Mouse (Mus musculus): ENCODE measurements around the gene Cdk5r1.

Cdk5r1 gene

DNA sequence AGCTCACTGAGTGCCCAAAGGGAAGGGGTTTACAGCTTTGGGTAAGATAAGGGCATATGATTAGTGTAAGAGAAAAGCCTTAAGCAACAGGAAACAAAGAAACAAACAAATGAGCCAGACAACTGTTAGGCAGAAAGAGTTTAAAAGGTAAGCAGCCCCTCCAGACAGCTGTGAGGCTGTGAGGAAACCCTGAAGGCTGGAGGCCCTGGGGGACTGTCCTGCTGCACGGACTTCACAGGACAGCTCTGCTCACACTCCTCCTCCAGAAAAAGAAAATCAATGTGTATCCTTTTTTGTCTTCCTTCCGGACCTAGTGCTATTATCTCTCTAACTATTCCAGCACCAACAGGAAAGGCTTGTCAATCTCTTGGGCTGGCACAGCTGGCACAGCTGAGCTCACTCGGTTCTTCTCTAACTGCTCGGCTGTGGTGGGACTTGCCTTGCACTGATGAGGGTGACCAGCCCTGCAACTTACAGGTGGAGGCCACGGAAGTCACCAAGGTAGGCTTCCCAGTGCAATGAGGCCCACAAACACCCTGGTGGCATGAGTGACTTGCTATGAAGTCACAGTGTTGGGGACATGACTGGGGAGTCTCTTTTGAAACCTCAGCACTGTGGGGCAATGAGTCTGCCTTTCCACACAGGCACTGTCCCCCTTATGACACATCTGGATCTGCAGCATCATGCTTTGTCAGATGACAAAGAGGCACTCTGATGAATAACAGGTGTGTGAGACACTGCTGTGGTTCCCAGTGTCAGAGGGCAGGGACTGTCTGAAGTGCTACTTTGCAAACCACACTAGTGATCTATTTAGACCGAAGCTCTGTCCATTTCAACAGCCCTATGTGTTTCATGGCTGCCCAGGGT, 27.9 kb downstream of the Cdk5r1 start:
- DNase-seq (ENCODE audit: low spot score): no peak

- DNase-seq (ENCODE audit: low spot score): no peak
Observed at GRCm38 (mm10) chr11:80505581-80505980, 28.8 kb downstream of the Cdk5r1 start.

DNA sequence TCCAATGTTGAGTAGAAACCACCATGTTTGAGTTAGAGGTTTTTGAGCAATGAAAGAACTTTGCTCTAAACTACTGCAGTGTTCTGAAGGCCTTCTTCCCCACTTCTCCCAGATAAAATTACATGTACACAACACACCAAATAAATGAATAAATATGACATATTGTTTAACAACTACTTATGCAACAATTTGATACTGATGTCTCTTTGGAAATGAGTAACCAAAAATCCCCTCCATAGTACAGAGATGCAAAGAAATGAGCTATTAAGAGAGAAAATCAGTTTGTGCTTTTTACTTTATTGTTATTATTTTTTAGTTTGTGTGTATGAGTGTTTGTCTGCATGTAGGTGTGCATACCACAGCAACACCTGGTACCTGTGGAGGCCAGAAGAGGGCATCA, 29.7 kb downstream of the Cdk5r1 start:
- DNase-seq (ENCODE audit: low spot score): no peak

DNA sequence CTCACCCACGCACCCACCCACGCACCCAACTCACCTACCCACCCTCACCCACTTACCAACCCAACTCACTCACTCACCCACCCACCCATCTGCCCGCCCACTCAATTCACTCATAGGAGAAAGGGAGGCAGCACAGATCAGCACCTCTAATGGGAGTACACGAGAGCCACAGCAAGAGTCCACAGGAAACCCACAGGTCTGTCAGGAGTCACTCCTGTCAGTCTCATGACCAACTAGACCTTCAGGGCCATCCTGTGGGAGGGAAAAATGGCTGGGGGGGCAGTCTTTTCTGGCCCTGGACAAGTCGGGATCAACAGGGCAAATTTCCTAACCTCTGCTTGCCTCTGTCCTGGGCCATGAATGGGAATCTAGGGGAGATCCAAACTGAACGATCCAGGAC, 31.0 kb downstream of the Cdk5r1 start:
- no peak for DNase-seq (ENCODE audit: low spot score)

- DNase-seq (ENCODE audit: low spot score): no peak
Observed at GRCm38 (mm10) chr11:80508361-80509175, 31.7 kb downstream of the Cdk5r1 start.

DNA sequence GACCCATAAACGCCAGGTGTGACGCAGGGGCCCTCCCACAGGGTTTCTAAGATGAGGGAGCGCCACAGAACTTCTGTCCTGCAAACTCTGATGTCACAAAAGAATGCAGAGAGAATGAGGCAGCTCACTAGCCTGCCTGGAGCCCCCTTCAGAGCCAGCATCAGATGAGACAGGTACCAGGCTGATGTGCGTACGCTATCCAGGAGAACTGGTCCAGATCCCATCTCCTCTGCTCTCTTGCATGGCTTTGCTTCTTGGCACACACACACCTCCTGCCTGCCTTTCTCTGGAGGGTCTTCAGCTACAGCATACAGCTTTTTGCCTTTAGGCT, 32.3 kb downstream of the Cdk5r1 start:
- no peak for DNase-seq (ENCODE audit: low spot score)

DNA sequence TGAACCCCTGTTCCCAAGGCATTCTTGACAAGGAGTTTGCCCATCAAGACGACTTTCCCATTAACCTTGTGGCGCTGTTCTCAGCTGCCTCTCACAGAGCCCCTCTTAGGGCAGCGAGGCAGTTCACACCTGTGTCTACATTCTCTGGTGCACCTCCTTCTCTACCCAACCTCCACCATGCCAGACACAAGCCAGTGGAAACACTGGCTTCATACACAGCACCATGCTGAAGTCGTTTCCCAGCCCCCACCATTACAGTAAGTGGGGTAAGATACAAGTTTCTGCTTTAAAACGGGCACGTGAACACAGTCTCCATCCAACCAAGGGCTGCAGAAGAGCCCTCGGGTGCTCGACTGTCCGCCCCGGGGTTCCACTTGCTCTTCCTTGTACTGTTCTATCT, 33.3 kb downstream of the Cdk5r1 start:
- no peak for DNase-seq (ENCODE audit: low spot score)

DNA sequence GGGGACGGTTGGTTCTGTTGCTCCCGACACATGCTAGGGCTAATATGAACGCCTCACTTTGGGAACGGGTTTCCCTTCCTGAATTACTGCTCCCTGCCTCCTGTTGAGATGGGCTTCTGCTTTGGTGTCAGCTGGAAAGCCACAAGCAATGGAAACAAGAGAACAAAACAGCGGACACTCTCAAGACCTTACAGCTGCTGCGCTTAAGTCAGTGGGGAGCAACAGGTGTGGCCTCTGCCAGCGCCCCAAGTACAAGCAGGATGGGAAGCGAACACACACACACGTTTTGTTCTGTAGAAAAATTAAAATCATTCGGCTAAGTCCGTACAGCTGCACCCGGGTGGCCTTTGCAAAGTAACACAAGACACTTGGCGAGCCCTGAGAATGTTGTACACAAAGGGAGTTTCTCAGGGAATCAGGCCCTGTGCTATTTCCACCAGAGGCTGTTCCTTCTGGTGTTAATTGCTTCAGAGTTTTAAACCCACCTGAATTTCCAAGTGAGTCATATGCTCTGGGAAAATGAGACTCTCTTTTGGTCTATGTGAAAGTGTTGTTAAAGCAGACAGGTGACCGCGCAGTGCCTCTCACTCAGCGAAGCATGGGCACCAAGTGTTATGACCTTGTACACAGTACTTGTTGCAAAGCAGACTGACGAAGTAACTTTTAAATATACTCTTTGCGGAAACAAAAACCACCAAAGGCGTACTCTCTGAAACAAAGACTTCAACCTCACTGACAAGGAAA, 35.7 kb downstream of the Cdk5r1 start:
- DNase-seq (ENCODE audit: low spot score): no peak

DNA sequence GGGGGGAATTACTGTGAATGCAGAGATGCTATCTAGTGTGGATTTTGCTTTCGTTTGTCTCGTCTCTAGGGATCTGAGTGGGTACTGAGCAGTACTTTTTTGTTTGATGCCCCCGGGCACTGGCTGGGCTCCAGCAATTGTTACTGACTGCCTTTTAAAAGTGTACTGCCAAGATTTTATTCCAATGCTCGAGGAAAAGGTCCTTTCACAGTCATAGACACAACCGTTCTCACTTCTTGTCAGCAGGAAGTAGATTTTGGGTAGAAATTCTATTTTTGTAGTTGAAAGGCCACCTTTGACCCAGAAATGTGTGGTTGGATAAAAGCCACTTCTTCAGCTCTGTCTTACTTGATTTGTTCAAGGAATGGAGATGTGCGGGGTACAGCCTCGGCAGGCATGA, 37.0 kb downstream of the Cdk5r1 start:
- peak; percentile 24 for DNase-seq (ENCODE audit: low spot score)

GRCm38 (mm10) chr11:80515346-80515745, 38.5 kb downstream of the Cdk5r1 start:
- DNase-seq (ENCODE audit: low spot score): no peak

DNA sequence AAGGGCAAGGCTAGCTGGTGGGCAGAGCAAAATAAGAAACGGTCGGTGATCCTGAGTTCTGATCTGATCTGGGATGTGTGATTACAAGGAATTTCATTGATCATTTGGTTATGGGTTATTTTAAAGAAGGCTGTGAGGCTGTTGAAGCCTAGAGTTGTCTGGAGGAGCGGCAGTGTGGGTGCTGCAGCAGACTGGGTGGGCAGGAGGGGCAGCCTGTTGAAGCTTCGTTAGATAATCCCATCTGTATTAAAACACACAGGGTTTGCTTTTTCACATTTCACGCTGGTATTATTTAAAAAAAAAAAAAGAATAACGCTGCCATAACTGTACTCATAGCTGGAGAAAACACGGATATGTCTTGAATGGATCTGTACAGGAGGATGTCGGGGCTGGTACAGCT, 39.1 kb downstream of the Cdk5r1 start:
- no peak for DNase-seq (ENCODE audit: low spot score)

DNA sequence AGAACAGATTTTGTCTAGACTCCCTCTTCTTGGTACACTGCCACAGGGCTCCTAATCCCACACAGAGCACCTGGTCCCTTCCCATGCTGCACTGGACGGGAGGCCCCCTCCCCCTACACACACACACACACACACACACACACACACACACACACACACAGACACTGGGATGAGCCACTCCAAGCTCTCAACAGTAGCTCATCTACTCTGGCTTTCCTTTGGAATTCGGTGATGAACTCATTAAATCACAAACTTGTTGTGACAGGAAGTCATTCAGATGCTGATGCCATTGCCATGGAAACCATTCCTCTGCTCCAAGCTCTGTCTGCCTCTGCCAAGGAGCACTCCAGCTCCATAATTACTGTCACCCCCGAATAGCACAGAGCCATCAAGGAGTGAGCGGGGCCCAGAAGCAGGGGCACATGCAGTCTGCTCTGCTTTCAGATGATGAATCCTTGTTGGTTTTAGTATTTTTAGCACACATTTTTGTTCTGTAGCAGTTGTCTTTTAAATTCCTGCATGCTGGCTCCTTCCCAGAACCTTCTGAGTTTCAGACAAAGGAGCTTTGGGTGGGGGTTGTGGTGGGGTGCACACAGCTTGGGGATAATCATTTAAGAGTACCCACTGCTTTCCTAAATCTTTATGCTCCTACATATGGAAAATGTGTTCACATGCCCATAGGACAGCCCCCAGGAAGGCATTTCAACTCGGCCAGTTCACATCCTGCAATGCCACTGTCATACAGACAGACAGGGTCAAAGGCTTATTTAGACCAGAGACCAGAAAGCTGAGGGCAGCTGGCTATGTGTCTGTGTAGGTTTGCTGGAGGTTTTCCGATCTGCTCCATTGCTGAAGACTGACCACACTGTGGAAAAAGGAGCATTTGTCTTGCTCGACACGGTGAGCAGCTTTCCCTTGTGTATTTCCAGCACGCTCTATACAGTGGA, 41.9 kb downstream of the Cdk5r1 start:
- no peak for DNase-seq (ENCODE audit: low spot score)

DNA sequence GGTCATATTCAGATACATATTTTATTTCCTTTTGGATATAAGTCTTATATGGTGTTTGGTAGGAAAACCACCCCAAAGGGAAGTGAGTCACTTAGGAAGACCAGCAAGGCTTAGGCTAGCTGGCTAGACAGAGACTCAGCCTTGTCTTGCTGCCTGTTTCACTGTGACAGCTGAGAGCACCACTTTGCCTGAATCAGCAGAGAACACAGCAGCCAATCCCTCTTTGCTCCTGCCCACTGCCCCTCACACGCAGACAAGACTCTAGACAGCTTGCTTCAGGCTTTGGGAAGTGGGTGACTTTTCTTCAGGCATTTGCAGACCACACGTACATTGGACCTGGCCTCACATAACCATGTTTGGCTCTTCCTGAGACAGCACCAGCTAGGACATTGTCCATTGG, 44.3 kb downstream of the Cdk5r1 start:
- no peak for DNase-seq (ENCODE audit: low spot score)

GRCm38 (mm10) chr11:80522852-80523251, 46.0 kb downstream of the Cdk5r1 start:
- no peak for DNase-seq (ENCODE audit: low spot score)

DNA sequence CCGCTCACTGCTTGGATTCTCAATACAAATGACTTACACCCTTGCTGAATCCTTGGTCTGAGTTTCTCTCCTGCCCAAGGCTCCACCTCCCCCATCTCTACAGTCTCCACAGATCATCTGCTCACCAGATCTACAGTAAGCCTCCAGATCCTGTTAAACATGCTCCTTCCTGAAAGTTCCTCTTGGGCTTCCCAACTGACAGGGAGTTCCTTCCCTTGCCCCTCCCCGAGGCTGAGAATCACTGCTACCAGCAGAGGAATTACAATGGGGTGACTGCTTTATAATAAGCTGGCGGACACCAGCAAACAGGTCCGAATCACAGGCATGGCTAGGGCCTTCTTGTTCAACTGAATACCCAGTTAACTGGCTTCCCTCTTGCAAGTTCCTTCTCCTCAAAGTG, 46.6 kb downstream of the Cdk5r1 start:
- DNase-seq (ENCODE audit: low spot score): no peak

DNA sequence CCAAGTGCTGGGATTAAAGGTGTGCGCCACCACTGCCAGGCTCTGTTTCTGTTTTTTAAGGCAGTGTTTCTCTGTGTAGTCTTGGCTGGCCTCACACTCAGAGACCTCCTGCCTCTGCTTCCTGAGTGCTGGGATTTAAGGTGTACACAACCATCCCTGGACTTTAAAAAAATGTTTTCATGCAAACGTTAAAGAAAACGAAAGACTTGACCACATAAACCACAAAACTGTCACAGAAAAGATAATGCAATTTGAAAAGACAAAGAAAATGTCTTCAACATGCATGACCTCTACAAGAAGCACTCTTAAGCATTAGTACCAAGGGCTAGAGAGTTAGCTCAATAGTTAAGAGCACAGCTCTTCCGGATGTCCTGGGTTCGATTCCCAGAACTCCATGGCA, 47.4 kb downstream of the Cdk5r1 start:
- no peak for DNase-seq (ENCODE audit: low spot score)

GRCm38 (mm10) chr11:80527697-80528096, 50.9 kb downstream of the Cdk5r1 start:
- DNase-seq (ENCODE audit: low spot score): no peak

- DNase-seq (ENCODE audit: low spot score): no peak
Observed at GRCm38 (mm10) chr11:80529149-80529548, 52.3 kb downstream of the Cdk5r1 start.
